Mouse (Mus musculus): ENCODE data around the gene Dpy30. TPM values are rescaled to one million over a fixed set of nuclear protein-coding genes. Genes with fewer than 3 reads are reported as not detected.
A peak's percentile ranks its signal among the peaks of the same experiment; 100 is the strongest.

Dpy30 gene
- 202 and 207 TPM in 2 replicates for polyA plus RNA-seq (2014; fragmentation: Nextera tagmentation; extraction: Ambion mirVana)

DNA sequence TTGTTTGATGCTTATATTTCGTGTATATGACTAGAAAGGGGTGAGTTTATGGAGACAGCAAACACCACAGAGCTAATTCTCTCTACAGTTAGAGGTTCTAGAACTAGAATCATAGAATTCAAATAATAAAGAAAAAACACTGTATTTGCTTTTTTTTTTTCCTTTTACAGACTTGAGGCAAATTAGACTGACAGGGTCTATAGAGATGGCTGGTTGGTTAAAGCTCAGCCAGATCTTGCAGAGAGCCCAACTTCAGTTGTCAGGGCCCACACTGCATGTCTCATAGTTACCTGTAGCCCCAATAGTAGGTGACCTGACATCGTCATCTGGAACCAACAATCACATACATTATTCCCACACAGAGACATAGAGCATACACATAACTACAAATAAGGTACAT is at the start of gene Dpy30:
TSS of gene Dpy30 (minus strand) at position 101 of the 400 bp plus-strand sequence.
- WGBS, result 73% methylated on average over 2 of the region's 2 CpGs
- DNase-seq (no peak), ATAC-seq (ENCODE audit: insufficient read depth) (no peak)
- no peak within 1 kb of the TSS for H3K9ac ChIP-seq
- TF ChIP-seq CTCF (IDR thresholded peaks at IDR 0.05; ENCODE audit: low read depth), result no peak
- no peak within 1 kb of the TSS for H3K27ac ChIP-seq (ENCODE audit: low read depth)
- H3K36me3 ChIP-seq (ENCODE audit: insufficient read depth), result no peaks in the 10 kb centered on the region
- no peak within 1 kb of the TSS for H3K4me2 ChIP-seq
- H3K27me3 ChIP-seq (ENCODE audit: insufficient read depth, low read length), result no peaks in the 10 kb centered on the region
- no peaks in the 10 kb centered on the region for H3K9me3 ChIP-seq (ENCODE audit: low read depth, low read length)
- no peaks in the 10 kb centered on the region for H3K4me1 ChIP-seq (ENCODE audit: insufficient read depth)
- H3K4me3 ChIP-seq (ENCODE audit: low read depth, low read length), result no peak within 1 kb of the TSS

DNA sequence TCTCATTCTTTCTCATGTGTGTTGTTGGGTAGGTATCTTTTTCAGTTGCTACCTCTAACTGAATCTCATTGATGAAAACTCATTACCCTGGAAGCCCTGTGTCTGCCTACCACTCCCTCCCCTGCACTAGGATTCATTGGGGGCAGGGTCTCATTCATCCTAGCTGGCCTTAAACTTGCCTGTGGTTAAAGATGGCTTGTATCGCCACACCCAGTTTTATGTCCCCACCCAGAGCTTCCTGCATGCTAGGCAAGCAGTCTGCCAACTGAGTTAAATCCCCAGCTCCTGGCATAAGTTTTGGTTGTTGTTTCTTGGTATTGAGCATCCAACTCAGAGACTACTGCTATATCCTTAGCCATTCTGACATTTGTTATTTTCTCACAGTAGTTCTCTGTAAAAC is 39.8 kb upstream of the Dpy30 start:
- H3K4me3 ChIP-seq (ENCODE audit: low read depth, low read length), result no peak overlapping the region
- ATAC-seq (ENCODE audit: insufficient read depth) (no peak), DNase-seq (no peak)
- no peak for TF ChIP-seq CTCF (IDR thresholded peaks at IDR 0.05; ENCODE audit: low read depth)
- H3K27me3 ChIP-seq (ENCODE audit: insufficient read depth, low read length), result no peaks in the 10 kb centered on the region
- H3K4me1 ChIP-seq (ENCODE audit: insufficient read depth), result no peaks in the 10 kb centered on the region
- peaks cover 40% of the 10 kb centered on the region for H3K36me3 ChIP-seq (ENCODE audit: insufficient read depth)
- no peak overlapping the region for H3K27ac ChIP-seq (ENCODE audit: low read depth)
- H3K9ac ChIP-seq, result no peak overlapping the region
- H3K4me2 ChIP-seq, result no peak overlapping the region
- 90% methylated on average over 1 of the region's 1 CpGs for WGBS
- no peaks in the 10 kb centered on the region for H3K9me3 ChIP-seq (ENCODE audit: low read depth, low read length)

DNA sequence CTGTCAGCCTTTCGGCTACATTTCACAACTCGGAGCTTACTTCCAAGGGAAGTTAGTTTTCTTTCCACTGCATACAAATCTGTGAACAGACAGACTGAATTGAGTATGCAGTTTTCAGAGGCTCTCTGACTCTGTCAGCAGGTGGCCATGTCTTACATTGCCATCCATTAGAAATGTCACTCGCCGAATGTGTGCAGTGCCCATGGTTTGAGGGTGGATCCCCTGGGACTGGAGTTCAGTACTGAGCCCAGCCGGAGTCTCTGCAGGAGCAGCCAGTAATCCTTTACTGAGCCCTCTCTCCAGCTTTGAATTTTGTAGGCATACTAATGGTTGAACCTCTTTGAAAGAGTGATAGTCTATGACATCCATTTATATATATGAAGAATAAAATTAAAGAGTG is 17.4 kb upstream of the Dpy30 start:
- Histone ChIP-seq H3K4me2 (peak overlapping the region; percentile 64), H3K27ac (ENCODE audit: low read depth) (no peak overlapping the region), H3K4me3 (ENCODE audit: low read depth, low read length) (peak overlapping the region; percentile 95; the same call in 1 of the 2 replicates), H3K9ac (0 out of 2 replicates have a peak overlapping the region, but pooled peaks have one; percentile 7), H3K4me1 (ENCODE audit: insufficient read depth) (0 out of 2 replicates have a peak, but pooled peaks cover 5% of the 10 kb centered on the region), H3K36me3 (ENCODE audit: insufficient read depth) (0 out of 2 replicates have a peak, but pooled peaks cover 10% of the 10 kb centered on the region), H3K27me3 (ENCODE audit: insufficient read depth, low read length) (no peaks in the 10 kb centered on the region), H3K9me3 (ENCODE audit: low read depth, low read length) (no peaks in the 10 kb centered on the region)
- ATAC-seq (ENCODE audit: insufficient read depth) (no peak), DNase-seq (no peak)
- WGBS, result 63% methylated on average over 5 of the region's 5 CpGs
- no peak for TF ChIP-seq CTCF (IDR thresholded peaks at IDR 0.05; ENCODE audit: low read depth)

DNA sequence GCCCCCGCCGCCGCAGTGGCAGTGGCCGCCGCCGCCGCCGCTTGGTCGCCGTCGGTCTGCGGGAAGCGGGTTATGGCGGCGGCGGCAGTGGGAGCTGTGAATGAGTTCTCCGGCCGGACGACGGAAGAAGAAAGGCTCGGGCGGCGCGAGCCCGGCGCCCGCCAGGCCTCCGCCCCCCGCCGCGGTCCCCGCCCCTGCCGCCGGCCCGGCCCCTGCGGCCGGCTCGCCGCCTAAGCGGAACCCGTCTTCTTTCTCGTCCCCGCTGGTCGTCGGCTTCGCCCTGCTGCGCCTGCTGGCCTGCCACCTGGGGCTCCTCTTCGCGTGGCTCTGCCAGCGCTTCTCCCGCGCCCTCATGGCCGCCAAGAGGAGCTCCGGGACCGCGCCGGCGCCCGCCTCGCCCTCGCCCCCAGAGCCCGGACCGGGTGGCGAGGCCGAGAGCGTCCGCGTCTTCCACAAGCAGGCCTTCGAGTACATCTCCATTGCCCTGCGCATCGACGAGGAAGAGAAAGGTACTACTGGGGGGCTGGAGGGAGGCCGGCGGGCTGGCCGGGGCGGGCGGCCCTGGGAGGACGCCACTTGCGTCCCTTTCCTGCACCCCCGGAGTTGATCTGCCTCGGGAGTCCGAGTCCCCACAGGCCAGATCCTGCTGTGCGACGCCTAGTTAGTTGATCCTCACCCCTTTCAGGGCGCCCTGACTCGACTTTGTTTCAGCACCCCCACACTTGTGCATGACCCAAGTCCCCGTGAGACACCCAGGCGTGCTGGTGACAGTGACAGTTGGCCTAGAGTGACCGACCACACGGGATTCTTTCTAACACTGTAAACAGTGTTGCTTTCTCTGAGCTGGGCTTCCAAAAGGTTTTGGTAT is 15.4 kb upstream of the Dpy30 start, which contains the start of gene Spast:
TSS of gene Spast (plus strand) at position 51 of the 868 bp plus-strand sequence.
- ATAC-seq (ENCODE audit: insufficient read depth), result peak; percentile 90

DNA sequence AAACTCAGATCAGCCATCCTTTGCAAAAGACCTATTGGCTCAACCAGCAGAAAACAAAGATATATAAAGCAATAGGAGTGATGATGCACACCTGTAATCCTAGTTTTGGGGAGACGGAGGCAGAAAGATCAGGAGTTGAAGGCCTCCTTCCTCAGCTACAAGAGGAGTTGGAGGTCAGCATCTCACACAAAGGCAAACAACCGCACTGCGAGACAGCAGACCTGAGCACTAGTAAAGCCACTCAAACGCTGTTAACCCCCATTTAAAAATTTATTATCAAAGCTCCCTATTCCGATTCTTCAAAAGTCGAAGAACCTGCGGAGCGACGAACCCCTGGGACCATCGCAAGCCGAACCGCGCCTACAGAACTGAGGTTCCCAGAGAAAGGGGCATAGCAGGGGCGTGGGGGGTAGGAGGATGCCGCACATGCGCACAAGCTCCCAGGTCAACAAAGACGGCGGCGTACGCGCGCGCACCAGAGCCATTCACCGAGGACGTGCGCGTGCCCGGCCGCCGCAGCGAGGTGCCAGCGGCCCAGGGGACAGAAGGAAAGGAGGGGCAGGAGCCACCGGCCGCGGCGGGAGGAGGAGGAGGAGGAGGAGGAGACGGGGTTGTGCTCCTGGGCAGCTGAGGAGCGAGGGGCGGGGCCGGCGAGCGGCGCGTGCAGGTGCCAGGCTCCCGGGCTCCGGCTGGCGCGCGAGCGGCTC is 14.6 kb upstream of the Dpy30 start:
- WGBS, result 1% methylated on average over 35 of the region's 50 CpGs
- DNase-seq (peak; percentile 98), ATAC-seq (ENCODE audit: insufficient read depth) (peak; percentile 93)
- peak overlapping the region; percentile 97 for H3K27ac ChIP-seq (ENCODE audit: low read depth)
- H3K4me2 ChIP-seq, result peak overlapping the region; percentile 64
- 0 out of 2 replicates have a peak, but pooled peaks cover 5% of the 10 kb centered on the region for H3K4me1 ChIP-seq (ENCODE audit: insufficient read depth)
- peak overlapping the region; percentile 95 for H3K4me3 ChIP-seq (ENCODE audit: low read depth, low read length)
- H3K36me3 ChIP-seq (ENCODE audit: insufficient read depth), result 0 out of 2 replicates have a peak, but pooled peaks cover 7% of the 10 kb centered on the region
- no peaks in the 10 kb centered on the region for H3K9me3 ChIP-seq (ENCODE audit: low read depth, low read length)
- H3K27me3 ChIP-seq (ENCODE audit: insufficient read depth, low read length), result no peaks in the 10 kb centered on the region
- no peak for TF ChIP-seq CTCF (IDR thresholded peaks at IDR 0.05; ENCODE audit: low read depth)
- H3K9ac ChIP-seq, result peak overlapping the region; percentile 91

More for the DNA sequence above, 15.4 kb upstream of the Dpy30 start, which contains the start of gene Spast:
- no peaks in the 10 kb centered on the region for H3K9me3 ChIP-seq (ENCODE audit: low read depth, low read length)
- 0 out of 2 replicates have a peak, but pooled peaks cover 10% of the 10 kb centered on the region for H3K36me3 ChIP-seq (ENCODE audit: insufficient read depth)
- DNase-seq, result peak; percentile 79
- peak within 1 kb of the TSS; percentile 97 for H3K27ac ChIP-seq (ENCODE audit: low read depth)
- peak within 1 kb of the TSS; percentile 91 for H3K9ac ChIP-seq
- H3K27me3 ChIP-seq (ENCODE audit: insufficient read depth, low read length), result no peaks in the 10 kb centered on the region
- WGBS, result under 1% methylated on average over 70 of the region's 90 CpGs
- H3K4me1 ChIP-seq (ENCODE audit: insufficient read depth), result 0 out of 2 replicates have a peak, but pooled peaks cover 5% of the 10 kb centered on the region
- H3K4me2 ChIP-seq, result peak within 1 kb of the TSS; percentile 64
- TF ChIP-seq CTCF (IDR thresholded peaks at IDR 0.05; ENCODE audit: low read depth), result no peak
- peak within 1 kb of the TSS; percentile 95 for H3K4me3 ChIP-seq (ENCODE audit: low read depth, low read length)

DNA sequence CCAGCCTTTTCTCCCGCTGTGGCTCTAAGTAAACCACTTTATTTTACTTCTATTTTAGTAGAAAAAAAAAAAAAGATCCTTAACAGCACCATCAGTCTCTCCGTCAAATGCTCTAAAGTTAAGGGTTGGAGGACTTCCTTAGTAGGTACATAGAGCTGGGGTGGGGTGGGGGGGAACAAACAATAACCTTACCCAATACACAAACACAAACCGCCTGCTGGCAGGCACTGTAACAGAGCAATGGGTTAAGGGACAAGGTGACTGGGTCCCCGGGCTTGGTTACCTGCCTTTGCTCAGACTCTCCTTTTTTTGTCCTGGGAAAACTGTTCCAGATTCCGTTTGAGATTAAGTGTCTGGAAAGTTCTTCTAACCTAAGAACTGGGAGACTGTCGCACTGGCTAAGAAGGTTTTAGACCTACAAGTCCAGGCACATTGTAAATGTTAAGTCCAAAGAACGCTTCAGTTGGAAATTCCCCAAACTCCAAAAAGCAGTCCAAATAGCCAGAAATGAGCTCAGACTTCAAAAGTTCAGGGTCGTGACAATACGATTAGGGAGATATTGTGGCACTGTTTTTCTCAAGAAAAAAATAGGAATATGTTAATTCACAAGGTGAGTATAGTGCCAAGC is 7.4 kb upstream of the Dpy30 start:
- no peak overlapping the region for H3K4me2 ChIP-seq
- H3K27me3 ChIP-seq (ENCODE audit: insufficient read depth, low read length), result no peaks in the 10 kb centered on the region
- ATAC-seq (ENCODE audit: insufficient read depth) (no peak), DNase-seq (no peak)
- 68% methylated on average over 9 of the region's 9 CpGs for WGBS
- no peak overlapping the region for H3K27ac ChIP-seq (ENCODE audit: low read depth)
- H3K36me3 ChIP-seq (ENCODE audit: insufficient read depth), result no peaks in the 10 kb centered on the region
- no peaks in the 10 kb centered on the region for H3K9me3 ChIP-seq (ENCODE audit: low read depth, low read length)
- no peaks in the 10 kb centered on the region for H3K4me1 ChIP-seq (ENCODE audit: insufficient read depth)
- no peak overlapping the region for H3K9ac ChIP-seq
- no peak for TF ChIP-seq CTCF (IDR thresholded peaks at IDR 0.05; ENCODE audit: low read depth)
- H3K4me3 ChIP-seq (ENCODE audit: low read depth, low read length), result no peak overlapping the region

Measured in lung, embryonic 14.5 days (tissue).